Mouse (Mus musculus) 3T3-L1 (cell line): ENCODE measurements around the gene Usp6nl.
A peak's percentile ranks its signal among the peaks of the same experiment; 100 is the strongest.

ENCODE experiments used
- DNase-seq: peaks from one replicate; pipeline ENCODE4 v3.0.0-alpha.2; 2015; ENCODE audit warnings: low read depth, low spot score

Usp6nl gene

DNA sequence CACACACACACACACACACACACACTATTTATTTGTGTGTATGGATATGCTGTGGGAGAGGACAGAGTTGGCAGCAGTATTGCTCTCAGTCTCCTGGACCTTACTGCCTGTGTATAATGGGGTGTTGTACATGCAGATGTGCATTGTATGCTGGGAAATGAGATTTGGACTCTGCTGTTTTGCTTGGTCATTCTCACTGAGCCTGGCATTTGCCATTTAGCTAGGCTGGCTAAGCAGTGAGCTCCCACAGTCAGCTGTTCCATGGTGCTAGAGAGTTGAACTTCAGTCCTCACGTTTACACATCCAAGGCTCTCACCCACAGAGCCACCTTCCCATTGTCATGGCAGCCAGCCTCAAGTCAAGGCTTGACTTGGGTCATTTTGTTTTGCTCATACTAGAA lies 90.2 kb downstream of the Usp6nl start:
- DNase-seq = no peak

DNA sequence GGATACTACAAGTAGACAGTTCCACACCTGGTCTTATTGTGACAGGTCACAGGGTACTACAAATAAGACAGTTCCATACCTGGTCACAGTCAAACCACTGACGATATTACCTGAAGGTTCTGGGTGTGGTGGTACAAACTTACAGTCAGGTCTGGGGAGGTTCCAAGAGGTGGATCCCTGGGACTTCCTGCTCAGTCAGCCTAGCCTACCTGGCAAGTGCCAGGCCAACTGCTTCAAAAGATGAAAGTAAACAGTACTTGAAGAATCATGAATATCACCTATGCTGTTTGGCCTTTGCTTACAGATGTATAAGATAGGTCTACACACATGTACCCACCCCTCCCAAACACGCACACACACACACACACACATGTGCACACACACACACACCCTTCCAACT lies 91.3 kb downstream of the Usp6nl start:
- DNase-seq = no peak

DNA sequence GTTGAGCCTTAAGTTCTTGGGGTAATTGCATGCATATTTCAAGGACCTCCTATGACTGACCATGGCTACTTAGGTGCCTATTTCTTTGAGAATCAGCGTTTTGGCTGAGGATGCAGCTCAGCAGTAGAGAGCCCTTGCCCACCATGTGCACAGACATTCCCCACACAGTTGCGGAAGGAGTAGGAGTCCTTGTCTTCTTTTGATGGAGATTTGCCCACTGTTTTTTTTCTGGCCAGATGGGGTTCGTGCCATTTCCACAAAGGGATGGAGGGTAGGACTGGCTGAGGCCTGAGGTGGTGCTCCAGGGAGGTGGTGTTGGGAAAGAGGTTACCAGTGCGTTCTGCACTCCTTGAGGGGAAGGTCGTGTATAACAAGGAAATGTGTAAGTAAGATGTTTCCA lies 91.9 kb downstream of the Usp6nl start:
- no peak for DNase-seq

DNA sequence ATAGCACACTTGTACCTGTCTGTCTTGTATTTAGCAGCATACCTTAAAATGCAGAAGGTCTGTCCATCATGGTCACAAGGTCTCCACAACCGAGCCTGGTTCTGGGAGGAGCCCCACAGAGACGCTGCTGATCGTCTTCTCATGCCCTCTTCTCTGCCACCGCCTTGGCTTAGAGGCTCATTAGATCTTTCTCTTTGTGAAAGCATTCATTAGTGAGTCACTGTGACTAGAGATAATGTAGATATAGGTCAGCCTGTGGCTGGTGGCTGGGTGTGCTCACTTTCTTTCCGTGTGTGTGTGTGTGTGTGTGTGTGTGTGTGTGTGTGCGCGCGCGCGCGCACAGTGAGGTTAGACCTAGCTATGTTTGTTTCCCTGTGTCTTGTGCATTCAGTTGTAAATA lies 94.7 kb downstream of the Usp6nl start:
- no peak for DNase-seq

DNA sequence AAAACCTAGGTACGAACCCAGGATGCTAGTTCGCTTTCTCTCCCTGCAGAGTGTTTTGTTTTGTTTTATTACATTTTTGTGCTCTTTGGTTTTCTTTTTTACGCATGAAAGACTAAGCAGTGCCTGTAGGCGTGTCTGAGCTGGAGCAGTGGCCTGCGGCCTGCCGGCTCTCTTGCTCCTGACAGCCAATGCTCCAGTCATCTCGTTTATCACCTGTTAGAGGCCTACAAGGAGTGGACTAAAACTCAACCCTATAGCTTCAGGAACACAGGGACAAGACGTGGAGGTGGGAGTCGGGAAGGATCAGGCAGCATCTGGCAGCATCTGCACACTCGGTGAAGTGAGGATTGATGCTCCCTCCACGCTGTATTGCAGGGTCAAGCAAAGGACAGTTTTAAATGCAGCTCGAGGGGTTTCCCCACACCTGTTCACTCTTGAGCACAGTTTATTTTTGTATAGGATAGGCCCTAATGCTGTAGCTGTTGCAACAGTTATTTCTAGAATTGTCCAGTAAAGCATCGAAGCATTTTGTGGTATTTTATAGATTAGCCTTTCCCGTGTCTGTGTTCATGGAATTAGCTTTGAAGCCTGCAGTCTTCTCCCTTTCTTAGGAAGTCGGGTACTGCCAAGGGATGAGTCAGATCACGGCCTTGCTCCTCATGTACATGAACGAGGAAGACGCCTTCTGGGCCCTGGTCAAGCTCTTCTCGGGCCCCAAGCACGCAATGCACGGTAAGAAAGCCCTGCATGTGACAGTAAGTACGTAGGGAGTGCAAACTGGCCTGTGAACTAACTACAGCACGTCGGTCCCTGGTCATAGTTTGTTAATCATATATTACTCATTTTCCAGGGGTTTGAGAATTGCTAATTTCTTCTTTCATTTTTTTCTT lies 101.4 kb downstream of the Usp6nl start:
- DNase-seq = no peak

DNA sequence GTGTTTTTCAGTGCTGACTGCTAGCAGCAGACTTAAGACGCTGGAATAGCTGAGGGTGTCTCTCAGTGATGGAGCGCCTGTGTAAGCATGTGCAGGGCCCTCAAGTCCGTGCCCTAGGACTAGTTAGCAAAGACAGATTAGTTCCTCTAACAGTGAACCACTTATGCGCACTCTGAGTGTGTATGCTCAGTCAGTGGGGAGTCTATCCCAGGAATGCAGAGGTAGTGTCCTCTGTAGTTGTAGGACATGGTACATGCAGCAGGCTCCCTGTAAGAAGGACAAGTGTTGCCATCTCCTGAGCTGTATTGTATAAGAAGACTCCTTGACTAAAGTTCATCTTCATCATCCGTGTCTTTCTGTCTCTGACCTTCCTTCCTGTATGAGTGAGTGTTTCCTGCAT lies 102.4 kb downstream of the Usp6nl start:
- DNase-seq = no peak

DNA sequence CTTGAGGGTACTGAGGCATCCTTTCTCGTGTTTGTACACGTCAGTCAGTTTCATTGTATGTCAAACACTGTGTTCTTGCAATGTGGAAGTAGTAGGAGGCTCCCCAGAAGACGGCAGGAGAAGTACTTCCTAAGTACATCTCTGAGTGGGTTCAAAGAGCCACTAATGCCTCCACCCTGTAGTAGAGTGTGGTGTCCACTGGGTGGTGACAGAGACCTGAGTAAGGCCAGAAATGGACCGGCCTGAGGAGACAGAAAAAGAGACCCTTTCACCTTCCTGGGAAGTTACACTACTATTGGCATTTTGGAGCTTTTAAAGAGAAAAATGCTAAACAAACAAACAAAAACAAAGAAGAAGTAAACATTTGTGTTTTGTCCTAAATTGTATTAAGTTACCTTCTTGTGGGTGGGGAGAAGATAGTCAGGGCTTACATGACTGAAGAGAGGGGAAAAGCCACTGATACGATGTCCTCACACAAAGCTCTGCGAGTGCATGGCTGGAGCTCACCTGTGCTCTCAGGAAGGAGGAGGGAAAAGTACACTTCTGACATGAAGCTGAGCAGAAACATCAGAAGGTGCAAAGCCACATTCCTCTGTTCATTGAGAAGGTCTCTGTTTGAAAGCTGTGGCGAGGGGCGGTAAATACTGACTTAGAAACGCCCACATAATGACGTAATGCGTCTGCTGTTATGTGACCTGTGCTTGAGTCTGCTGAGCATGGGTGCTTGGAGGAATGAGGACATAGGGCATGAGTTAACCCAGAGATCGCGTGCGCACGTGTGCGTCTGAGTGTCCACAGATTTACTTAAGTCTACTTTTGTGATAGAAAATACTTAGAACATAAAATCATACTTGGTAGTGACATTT lies 113.9 kb downstream of the Usp6nl start:
- peak; percentile 56 for DNase-seq

DNA sequence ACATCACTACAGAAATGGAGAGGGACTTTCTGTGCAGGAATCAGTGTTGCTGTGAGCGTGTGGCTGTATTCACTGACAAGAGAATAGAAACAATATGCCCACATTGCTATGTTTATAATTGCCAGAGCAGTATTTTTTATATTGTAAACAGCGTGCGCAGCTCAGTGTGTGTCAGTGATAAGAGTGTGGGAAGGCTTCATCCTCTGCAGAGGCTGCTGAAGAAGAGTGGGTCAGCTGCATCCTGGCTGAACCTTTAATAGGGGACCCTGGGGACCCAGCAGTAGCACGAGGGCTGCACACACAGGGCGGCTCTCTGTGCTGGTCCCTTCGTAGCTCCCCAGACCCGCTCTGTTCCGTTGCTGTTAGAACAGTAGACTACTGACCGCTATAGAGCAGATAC lies 119.2 kb downstream of the Usp6nl start:
- DNase-seq = no peak

DNA sequence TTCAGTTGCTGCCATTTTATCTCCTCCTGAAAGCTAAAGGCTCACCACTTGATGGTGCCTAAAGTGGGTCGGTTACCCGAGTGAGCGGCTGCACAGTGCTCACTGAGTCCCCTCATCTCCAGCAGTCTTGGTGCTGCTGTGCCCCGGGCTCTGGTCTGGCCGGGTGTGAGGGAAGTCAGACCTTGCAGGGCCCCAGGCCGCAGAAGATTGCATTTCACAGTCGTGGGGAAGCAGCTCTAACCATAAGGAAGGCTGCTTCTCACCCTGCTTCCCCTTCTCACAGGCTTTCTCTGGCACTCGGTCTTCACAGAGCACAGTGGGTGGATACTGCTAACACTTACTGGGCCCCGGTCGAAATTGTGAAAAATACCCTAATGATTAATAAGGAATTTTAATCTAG lies 119.8 kb downstream of the Usp6nl start:
- no peak for DNase-seq

DNA sequence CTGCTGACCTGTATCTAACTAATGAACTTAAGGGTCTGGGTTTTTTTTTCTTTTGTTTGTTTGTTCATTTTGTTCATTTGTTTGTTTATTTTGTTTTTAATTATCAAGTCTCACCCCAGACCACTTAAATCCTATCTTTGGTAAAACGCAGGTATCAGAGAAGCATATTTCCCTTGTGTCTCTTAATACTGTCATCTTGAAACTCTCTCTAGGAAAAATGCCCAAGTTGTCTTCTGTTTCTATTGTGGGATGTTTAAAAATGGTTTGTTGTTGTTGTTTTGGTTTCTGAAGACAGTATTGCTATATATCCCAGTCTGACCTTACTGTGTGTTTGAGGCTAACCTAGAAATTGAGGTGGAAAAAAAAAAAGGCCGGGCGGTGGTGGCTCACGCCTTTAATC lies 121.5 kb downstream of the Usp6nl start:
- DNase-seq = no peak

DNA sequence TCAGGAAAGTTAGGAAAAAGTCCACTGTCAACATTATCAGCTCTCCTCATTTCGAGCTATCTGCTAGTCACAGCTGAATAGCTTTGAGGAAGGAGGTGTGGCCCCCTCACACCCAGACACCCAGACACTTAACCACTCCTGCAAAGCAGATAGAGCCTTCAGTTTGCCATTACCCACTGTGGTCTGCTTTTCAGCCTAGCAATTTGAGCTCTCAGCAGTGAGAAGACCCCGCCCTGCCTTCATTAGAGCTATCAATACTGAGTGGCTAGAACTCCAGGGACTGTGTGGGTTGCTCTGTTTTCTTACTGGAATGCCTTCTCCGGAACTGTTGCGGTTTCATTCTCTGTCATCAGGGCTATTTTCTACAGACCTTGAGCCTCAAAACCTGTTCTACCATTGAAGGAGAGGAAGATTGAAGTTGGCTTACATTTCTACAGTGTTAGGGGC lies 122.3 kb downstream of the Usp6nl start:
- no peak for DNase-seq

DNA sequence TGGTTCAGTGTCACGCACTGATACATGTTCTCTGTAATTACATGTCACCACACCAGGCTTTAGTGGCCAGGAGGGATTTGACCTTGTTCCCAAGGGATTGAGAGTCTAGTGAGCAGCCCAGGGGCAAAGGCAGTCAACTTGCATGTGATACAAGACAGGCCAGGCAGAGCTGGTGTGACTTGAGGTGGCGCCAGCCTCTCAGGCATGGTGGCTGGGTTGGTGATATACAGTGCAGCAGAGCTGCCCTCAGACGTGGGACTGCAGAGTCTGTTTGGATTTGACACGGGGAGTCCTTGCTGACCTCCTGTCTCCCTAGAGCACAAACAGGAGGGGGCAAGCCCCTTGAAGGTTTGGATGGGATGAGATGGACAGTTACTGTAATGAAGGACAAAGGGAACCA lies 123.4 kb downstream of the Usp6nl start:
- DNase-seq = no peak

DNA sequence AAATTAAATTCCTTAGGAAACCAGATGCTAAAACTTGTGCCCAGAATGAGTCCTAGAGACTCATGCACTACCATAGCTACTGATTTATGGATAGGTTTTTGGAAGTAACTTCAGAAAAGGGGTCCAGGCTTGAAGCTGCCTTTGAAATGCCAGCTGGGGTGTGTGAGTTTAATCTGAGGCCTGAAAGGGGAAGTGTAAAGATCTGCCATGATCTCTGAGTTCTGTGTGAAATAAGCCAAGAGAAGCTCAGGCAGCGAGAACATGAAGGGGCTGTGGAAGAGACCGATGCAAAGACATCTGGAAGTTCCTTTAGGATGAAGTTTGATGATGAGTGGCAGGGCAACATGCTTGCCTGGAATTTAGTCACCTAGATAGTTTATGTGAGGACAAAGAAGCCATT lies 126.4 kb downstream of the Usp6nl start:
- DNase-seq = no peak

DNA sequence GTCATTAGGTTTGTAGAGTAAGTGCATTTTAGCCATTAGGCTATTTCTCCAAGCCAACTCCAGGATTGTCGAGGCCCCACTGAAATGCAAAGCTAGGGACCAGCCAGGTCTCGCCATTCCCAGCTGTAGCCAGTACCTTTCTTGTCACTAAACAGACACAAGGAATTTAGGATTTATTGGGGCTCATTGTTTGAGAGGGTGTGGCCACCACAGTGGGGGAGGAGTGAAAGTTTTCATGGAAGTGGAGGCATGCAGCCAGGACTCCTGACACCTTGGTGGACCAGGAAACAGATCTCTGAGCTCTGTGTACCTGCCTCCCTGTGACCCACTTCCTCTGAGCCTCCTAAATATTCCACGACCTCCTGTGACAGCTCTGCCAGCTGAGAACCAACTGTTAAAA lies 127.2 kb downstream of the Usp6nl start:
- no peak for DNase-seq

DNA sequence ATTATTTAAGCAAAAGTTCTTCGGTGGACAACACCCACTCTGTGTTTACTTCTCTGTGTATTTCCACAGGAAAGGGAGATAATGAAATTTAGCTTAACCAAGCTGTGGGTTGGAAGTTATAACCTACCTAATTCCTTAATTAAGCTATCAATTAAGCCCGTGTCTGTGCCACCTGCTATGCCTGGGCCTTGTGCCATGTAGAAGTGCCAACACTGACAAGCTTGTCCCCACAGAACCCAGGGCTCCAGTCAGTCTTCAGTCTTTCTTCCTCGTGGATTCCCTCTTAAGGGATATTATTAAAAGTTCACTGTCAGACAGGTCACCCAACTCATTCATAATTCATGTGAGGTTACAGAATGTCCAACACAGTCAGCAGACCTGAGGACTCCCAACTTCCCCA lies 128.1 kb downstream of the Usp6nl start:
- DNase-seq = no peak

DNA sequence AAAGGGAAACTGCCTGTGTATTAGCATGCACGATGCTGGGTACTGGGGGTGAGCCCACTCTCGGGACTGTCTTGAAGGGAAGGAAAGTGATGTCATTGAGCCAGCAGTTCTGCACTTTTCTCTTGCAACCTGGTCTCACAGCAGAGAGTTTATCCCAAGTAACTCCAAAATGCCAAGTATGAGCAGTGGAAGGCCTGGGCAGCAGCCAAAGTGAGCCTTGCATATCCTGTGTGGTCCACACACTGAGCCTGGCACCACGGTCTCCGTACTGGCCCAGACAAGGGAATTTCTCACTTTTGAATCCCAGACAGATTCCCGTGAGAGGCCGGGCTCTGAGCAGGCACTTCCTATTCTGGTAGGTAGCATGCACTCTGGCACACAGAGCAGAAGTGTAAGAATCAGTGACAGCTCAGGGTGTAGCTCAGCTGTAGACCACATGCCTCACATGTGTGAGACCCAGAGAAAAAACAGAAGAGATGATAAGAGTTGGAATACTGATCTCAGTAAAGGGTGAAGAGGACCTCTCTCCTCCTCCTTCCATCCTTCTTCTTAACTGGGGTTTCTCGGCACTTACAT lies 132.6 kb downstream of the Usp6nl start:
- no peak for DNase-seq

DNA sequence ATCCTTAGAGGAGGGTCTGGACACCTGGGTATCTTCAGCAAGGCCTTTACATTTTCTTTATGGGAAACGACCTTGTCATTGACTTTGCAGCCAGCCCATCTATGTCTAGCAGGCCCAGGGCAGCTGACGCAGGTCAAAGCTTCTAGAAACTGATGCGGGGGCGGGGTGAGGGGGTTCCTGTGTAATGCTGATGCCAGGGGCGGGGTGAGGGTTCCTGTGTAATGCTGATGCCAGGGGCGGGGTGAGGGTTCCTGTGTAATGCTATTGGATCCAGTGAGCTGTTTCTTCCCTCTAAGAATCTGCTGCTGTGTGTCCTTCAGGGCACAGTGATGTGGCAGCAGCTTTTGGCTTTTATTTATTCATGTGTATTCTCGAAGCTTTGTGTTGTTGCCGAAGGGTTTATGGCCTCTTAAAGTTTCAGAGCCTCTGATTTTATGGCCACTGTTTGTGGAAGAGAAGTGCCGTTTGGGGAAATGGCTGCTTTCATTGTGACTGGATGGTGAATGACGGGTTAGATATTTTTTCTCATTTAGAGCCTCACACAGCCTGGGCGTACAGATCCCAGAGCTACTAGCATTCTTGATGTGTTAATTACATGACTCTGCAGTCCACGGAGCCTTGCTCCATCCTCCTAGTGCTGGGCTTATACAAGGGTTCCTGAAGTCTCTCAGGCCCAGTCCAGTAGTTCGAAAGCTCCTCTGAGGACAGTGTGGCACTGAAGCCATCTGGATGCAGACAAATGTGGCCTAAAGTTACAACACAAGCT lies 137.0 kb downstream of the Usp6nl start:
- DNase-seq = no peak

DNA sequence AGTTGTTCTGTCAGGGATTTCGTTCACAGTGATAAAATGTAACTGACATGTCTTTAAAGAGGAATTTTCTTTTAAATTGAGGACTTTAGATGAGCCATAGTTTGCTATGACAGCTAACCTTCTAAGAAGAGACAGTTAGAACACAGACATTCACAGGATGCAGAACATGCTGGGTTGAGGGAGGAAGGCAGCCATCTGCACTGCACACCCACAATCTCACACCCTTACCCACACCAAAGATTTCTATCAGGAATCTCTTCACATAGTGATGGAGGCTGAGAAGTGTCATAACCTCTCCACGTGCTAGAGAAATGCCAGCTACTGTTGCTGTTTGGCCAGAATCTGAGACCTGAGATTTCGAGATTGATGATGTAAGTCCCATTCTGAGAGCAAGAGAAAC lies 139.8 kb downstream of the Usp6nl start:
- DNase-seq = no peak

DNA sequence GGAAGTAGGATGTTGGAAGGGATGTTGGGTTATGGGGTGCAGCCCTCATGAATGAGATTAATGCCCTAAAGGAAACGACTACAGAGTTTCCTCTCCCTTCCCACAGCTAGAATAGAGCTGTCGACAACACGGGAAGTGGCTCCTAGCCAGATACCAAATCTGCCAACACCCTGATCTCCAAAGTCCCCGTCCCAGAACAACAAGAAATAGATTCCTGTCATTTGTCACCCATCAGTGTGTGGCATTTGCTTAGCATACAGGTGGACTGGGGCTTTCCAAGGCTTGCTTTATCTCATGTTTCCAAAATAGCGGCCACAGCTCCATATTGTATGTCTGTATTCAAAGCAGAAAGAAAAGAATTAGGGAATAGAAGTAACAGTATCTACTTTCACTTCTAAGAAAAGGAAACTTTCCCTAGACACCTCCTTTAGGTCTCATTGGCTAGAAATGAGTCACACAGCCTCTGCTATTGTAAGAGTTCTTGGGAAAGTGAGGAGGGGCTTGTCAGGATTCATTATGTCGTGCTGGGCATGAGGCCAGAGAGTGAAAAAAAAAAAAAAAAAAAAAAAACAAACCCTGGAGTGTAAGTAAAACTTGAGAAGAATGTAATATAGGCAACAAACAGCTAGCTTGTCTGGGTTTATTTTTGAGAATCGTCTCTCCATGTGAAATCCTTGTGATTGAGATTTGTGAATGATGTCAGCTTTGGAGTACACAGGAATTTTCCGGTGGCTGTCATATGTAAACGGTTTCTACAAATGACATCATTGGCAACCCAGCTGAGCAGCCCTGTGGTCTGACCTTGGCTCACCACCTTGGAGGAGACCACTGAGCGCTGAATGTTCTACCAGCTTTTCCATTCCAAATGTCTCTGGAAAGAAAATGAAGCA lies 141.6 kb downstream of the Usp6nl start:
- peak; percentile 80 for DNase-seq

DNA sequence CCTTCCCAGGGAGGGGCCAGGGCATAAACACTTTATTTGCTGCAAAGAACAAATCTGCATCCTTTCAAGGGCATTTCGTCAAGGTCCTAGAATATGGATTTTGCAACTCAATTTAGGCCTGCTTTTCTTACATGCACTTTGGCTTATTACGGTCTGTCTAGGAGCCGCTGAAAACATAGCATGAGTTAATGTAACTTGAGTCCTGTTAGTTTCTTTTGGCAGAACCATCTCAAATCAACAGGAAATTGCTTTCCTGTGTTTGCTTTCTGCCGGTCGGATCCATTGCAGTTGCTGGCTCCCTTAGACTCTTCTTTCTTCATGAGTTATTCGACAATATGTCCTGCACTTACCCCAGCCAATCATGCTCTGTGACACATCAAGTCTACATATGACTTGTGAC lies 143.9 kb downstream of the Usp6nl start:
- DNase-seq = no peak

DNA sequence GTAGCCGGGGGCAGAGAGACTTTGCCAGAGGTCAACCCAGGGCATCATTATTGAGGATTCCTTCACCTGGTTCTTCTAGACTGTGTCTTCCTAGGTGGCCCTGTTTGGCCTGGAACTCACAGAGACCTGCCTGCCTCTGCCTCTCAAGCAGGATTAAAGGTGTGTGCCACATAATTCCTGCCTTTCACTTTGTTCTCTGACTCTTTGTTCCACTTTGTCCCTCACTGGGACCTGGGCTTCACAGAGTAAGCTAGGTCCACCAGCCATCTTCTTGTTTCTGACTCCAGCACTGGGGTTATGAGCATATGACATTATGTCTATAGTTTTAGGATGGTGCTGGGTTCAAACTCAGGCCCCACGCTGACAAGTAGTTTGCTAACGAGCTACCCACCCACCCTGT lies 144.9 kb downstream of the Usp6nl start:
- DNase-seq = no peak
